Mouse (Mus musculus): ENCODE results near the gene Dcps. TPM values are rescaled to one million over a fixed set of nuclear protein-coding genes. Genes with fewer than 3 reads are reported as not detected.

The Dcps gene
- polyA plus RNA-seq, 1 experiment from 2014 or later, result 74.4 TPM

DNA sequence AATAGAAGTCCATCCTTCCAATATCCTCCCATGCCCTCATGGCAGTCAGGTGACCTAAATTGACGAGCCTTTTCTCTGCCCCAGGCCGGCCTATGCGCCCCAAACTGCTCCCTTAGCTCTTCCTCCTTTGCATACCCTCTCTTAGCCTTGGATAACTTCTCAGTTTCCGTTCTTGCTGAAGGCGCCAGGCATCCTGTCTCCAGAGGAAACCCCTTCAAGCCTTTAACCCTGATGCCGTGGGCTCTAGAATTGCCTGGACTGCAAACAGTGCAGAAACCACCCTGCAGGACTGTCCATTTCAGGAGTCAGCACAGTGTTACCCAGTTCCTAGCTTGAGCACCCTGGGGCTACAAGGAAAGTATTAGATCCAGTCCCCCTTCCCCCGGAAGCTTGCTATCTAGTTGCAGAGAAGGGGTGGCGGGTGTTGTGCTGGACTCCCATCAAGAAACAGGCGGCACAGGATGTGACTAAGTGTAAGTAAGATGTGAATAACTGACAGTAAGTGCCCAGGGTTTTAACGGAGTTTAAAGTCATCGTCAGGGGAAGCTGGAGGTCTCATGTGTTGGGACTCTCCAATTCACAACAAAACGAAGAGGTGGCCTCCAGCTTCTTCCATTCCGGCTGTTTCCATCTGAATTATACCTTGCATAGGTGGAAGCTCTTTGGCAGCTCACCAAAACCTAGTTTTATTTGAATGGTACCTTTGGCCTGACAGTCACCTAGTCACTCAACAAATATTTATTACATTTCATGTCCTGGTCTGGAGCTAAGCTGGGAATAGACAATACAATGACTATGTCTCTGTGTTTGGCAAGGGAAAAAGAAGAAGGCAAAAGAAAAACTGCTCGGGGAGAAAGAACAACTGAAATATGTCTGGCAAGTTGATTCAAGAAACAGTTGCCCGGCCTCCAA is 58.2 kb downstream of the Dcps start:
- 30% methylated on average over 15 of the region's 15 CpGs for WGBS
- no peaks in the 10 kb centered on the region for H3K9me3 ChIP-seq (ENCODE audit: control insufficient read depth, low read length)
- H3K4me1 ChIP-seq (ENCODE audit: control insufficient read depth, insufficient read depth, low read depth, low read length), result peaks cover 14% of the 10 kb centered on the region
- H3K4me3 ChIP-seq (ENCODE audit: low read length), result peak overlapping the region; percentile 82
- ATAC-seq, result peak; percentile 15
- H3K27me3 ChIP-seq (replicated peaks; ENCODE audit: control insufficient read depth, insufficient read depth, low read length), result no peaks in the 10 kb centered on the region
- peak overlapping the region; percentile 83 for H3K27ac ChIP-seq (ENCODE audit: low read depth, low read length)
- H3K4me2 ChIP-seq (ENCODE audit: low read length), result peak overlapping the region; percentile 89
- H3K36me3 ChIP-seq (ENCODE audit: control insufficient read depth, insufficient read depth, low read length), result no peaks in the 10 kb centered on the region
- H3K9ac ChIP-seq (ENCODE audit: low read depth, low read length), result peak overlapping the region; percentile 91

DNA sequence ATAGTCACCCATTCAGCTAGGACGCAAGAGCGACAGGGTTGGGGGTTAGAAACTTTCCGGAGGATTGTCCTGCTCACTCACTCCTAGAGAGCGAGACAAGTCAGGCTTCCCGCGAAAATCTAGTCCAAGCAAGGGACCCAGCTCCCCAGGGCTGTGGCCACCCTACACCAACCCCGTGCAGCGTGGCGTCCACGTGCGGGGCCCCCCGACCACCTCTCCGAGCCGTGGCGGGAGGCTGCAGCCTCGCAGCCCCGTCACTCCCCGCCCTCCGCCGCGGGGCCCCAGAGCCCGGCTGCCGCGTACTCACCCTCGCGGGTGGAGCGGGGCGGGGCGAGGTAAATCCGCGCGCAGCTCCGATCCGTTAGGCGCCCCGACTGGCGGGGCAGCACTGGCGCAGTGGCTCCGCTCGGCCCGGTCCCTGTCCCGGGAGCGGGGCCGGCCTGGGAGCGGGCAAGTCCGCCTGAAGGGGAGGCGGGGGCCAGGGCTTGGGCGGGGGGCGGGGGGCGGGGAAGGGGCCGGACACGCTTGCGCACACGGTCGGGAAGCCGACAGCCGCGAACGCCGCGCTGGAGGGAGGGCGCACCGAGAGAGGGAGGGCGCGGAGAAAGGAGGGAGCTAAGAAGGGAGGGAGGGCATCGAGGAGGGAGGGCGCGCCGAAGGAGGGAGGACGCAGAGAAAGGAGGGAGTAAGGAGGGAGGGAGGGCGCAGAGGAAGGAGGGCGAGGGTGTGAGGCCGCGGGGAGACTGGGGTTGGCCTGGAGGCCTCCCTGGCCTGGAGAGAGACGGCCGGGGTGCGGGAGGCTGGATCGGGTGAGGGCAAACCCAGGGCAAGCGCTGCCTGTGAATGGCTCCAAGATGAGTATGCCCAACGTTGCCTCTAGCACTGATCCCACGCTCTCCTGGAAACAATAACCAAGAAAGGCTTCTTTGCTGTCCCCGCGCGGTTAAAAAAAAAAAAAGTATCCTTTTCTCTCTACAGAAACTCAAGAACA is 59.2 kb downstream of the Dcps start:
- peak overlapping the region; percentile 83 for H3K27ac ChIP-seq (ENCODE audit: low read depth, low read length)
- peak overlapping the region; percentile 82 for H3K4me3 ChIP-seq (ENCODE audit: low read length)
- ATAC-seq, result peak; percentile 94
- H3K9ac ChIP-seq (ENCODE audit: low read depth, low read length), result peak overlapping the region; percentile 91
- H3K4me2 ChIP-seq (ENCODE audit: low read length), result peak overlapping the region; percentile 89
- no peaks in the 10 kb centered on the region for H3K36me3 ChIP-seq (ENCODE audit: control insufficient read depth, insufficient read depth, low read length)
- WGBS, result under 1% methylated on average over 82 of the region's 84 CpGs
- no peaks in the 10 kb centered on the region for H3K27me3 ChIP-seq (replicated peaks; ENCODE audit: control insufficient read depth, insufficient read depth, low read length)
- peaks cover 20% of the 10 kb centered on the region for H3K4me1 ChIP-seq (ENCODE audit: control insufficient read depth, insufficient read depth, low read depth, low read length)
- H3K9me3 ChIP-seq (ENCODE audit: control insufficient read depth, low read length), result no peaks in the 10 kb centered on the region

DNA sequence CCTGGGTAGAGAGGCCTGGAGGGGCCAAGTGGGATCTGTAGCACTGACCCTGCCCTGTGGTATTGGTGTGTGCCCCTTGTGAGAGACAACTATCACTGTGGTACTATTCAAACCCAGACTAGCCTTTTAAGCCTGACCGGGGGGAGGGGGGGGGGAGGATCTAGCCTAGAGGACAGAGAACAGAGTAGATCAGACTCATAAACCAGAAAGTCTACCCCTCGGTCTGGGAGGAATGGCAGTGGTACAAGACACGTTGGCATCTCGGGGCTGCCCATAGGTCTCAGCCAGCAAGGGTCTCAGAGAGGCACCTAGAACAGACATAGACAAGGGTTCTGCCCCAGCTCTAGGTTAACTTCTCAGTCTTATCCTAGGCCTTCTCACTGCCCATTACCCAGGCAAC is 60.1 kb downstream of the Dcps start:
- Histone ChIP-seq H3K9ac (ENCODE audit: low read depth, low read length) (peak overlapping the region; percentile 91; the same call in 1 of the 2 replicates), H3K4me3 (ENCODE audit: low read length) (peak overlapping the region; percentile 82), H3K27me3 (replicated peaks; ENCODE audit: control insufficient read depth, insufficient read depth, low read length) (no peaks in the 10 kb centered on the region), H3K4me1 (ENCODE audit: control insufficient read depth, insufficient read depth, low read depth, low read length) (peaks cover 20% of the 10 kb centered on the region), H3K4me2 (ENCODE audit: low read length) (peak overlapping the region; percentile 89), H3K36me3 (ENCODE audit: control insufficient read depth, insufficient read depth, low read length) (no peaks in the 10 kb centered on the region), H3K27ac (ENCODE audit: low read depth, low read length) (no peak overlapping the region), H3K9me3 (ENCODE audit: control insufficient read depth, low read length) (no peaks in the 10 kb centered on the region)
- WGBS, result 52% methylated on average over 4 of the region's 4 CpGs
- ATAC-seq, result peak; percentile 8

DNA sequence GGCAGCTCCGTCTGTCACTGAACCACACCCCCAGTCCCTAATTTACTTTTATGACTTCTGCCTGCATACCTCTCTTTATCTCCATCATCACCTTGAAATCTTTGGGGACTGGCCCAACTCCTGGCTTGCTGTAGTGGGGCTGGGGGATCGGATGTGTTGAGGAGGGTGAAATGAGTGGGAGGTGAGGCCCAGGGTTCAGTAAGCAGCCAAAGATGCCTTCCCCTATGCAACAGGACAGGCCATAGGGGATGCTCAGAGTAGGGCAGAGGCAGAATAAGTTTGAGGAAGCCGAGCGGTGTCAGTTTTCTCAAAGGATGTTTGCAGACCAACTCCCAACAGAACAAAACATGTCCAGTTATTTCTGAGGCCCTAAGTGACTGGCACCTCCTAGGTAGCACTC is 60.6 kb downstream of the Dcps start:
- H3K36me3 ChIP-seq (ENCODE audit: control insufficient read depth, insufficient read depth, low read length), result no peaks in the 10 kb centered on the region
- H3K4me2 ChIP-seq (ENCODE audit: low read length), result peak overlapping the region; percentile 89
- peaks cover 20% of the 10 kb centered on the region for H3K4me1 ChIP-seq (ENCODE audit: control insufficient read depth, insufficient read depth, low read depth, low read length)
- H3K27ac ChIP-seq (ENCODE audit: low read depth, low read length), result no peak overlapping the region
- no peak for ATAC-seq
- no peak overlapping the region for H3K9ac ChIP-seq (ENCODE audit: low read depth, low read length)
- WGBS, result 71% methylated on average over 3 of the region's 4 CpGs
- H3K27me3 ChIP-seq (replicated peaks; ENCODE audit: control insufficient read depth, insufficient read depth, low read length), result no peaks in the 10 kb centered on the region
- no peaks in the 10 kb centered on the region for H3K9me3 ChIP-seq (ENCODE audit: control insufficient read depth, low read length)
- H3K4me3 ChIP-seq (ENCODE audit: low read length), result no peak overlapping the region

DNA sequence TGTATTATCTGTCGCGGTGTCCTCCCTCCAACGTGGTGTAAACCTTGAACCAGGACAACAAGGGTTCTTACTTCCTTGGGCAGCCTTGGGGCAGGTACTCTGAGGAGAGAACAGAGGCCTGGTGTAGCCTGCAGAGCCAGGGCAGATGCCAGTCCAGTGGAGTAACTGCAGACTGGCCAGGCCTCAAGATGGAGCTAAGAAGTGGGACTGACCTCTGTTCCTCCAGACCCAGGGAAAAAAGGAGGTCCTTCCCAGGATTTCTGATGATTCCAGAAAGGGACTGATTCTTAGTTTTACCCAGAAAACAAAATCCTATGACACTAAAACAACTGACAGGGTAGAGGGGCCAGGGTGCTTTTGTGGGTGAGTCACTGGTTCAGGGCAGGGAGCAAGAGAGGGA is 61.6 kb downstream of the Dcps start:
- H3K27ac ChIP-seq (ENCODE audit: low read depth, low read length), result no peak overlapping the region
- no peaks in the 10 kb centered on the region for H3K9me3 ChIP-seq (ENCODE audit: control insufficient read depth, low read length)
- no peak for ATAC-seq
- H3K4me1 ChIP-seq (ENCODE audit: control insufficient read depth, insufficient read depth, low read depth, low read length), result peaks cover 20% of the 10 kb centered on the region
- H3K9ac ChIP-seq (ENCODE audit: low read depth, low read length), result no peak overlapping the region
- H3K36me3 ChIP-seq (ENCODE audit: control insufficient read depth, insufficient read depth, low read length), result no peaks in the 10 kb centered on the region
- no peak overlapping the region for H3K4me3 ChIP-seq (ENCODE audit: low read length)
- WGBS, result 91% methylated on average over 3 of the region's 3 CpGs
- no peaks in the 10 kb centered on the region for H3K27me3 ChIP-seq (replicated peaks; ENCODE audit: control insufficient read depth, insufficient read depth, low read length)
- H3K4me2 ChIP-seq (ENCODE audit: low read length), result no peak overlapping the region

DNA sequence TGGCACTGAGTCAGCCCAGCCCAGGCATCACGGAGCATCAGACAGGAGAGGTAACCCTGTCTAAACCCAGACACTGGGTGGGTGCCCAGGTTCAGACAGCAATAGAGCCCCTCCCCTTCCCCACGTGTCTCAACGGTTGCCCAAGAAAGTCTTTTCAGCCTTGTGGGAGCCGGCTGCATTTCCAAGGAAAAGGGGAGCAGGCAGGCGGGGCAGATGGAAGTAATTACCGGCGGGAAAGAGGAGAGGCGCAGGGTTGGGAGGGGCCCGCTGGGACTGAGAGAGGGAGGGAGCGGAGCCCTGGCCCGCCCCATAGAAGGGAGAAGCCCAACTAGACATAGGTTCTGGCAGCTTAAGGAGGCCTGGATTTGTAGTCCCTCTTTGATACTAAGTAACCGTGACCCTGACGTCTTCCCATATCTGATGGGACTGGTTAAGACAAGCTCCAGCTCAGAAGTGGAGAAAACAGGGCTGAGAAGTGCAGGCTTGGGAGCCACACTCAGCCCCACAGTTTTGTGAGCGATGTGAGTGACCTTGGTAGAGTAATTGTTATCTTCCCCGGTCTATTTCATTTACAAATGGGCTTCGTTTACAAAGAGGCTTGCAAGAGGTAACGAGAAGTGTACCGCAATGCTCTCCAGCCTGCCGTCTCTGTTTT is 63.8 kb downstream of the Dcps start:
- no peak for ATAC-seq
- Histone ChIP-seq H3K27ac (ENCODE audit: low read depth, low read length) (no peak overlapping the region), H3K4me2 (ENCODE audit: low read length) (peak overlapping the region; percentile 33), H3K9ac (ENCODE audit: low read depth, low read length) (0 out of 2 replicates have a peak overlapping the region, but pooled peaks have one; percentile 19), H3K36me3 (ENCODE audit: control insufficient read depth, insufficient read depth, low read length) (no peaks in the 10 kb centered on the region), H3K4me1 (ENCODE audit: control insufficient read depth, insufficient read depth, low read depth, low read length) (peaks cover 10% of the 10 kb centered on the region), H3K9me3 (ENCODE audit: control insufficient read depth, low read length) (no peaks in the 10 kb centered on the region), H3K4me3 (ENCODE audit: low read length) (no peak overlapping the region), H3K27me3 (replicated peaks; ENCODE audit: control insufficient read depth, insufficient read depth, low read length) (no peaks in the 10 kb centered on the region)
- WGBS, result 24% methylated on average over 19 of the region's 19 CpGs

DNA sequence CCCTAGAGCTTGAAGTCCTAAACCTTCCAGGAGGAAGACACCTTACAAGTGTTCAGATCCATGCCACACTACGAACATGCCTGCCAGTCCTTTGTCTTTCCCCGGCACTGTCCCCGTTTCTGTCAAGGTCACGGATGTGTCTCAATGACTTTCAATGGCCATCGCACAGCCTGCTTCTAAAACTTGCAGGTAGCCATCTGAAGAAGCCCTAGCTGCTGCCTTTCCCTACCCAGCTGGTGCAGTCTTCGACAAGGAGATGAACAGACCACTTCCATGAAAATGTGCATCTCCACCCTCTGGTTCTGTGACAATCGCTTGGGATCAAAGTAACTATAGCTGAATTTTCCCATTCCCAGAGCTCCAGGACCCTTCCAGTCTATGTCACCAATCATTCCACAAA is 64.4 kb downstream of the Dcps start:
- Histone ChIP-seq H3K27ac (ENCODE audit: low read depth, low read length) (no peak overlapping the region), H3K27me3 (replicated peaks; ENCODE audit: control insufficient read depth, insufficient read depth, low read length) (no peaks in the 10 kb centered on the region), H3K4me3 (ENCODE audit: low read length) (no peak overlapping the region), H3K4me1 (ENCODE audit: control insufficient read depth, insufficient read depth, low read depth, low read length) (peaks cover 10% of the 10 kb centered on the region), H3K36me3 (ENCODE audit: control insufficient read depth, insufficient read depth, low read length) (no peaks in the 10 kb centered on the region), H3K9me3 (ENCODE audit: control insufficient read depth, low read length) (no peaks in the 10 kb centered on the region), H3K4me2 (ENCODE audit: low read length) (no peak overlapping the region; the same call in 1 of the 2 replicates), H3K9ac (ENCODE audit: low read depth, low read length) (no peak overlapping the region)
- WGBS, result 78% methylated on average over 7 of the region's 7 CpGs
- no peak for ATAC-seq

DNA sequence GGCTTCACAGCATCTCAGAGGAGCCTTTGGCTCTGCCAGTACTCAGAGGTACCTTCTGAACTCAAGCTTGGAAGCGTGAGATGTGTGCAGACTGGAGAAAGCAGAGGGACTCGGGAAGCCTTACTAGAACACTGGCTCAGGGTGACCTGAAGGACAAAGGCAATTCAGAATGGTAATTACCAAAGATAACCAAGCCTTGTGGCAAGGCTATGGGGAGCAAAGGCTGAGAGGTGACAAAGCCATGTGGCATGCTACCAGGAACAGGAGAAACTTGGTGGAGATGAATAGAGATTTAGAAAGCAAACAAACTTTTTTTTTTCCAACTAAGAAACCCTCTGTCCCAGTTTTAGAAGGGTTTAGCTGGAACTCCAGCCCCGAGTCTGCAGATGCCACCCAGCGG is 65.3 kb downstream of the Dcps start:
- 89% methylated on average over 4 of the region's 4 CpGs for WGBS
- no peak overlapping the region for H3K4me3 ChIP-seq (ENCODE audit: low read length)
- no peaks in the 10 kb centered on the region for H3K9me3 ChIP-seq (ENCODE audit: control insufficient read depth, low read length)
- no peaks in the 10 kb centered on the region for H3K27me3 ChIP-seq (replicated peaks; ENCODE audit: control insufficient read depth, insufficient read depth, low read length)
- no peaks in the 10 kb centered on the region for H3K36me3 ChIP-seq (ENCODE audit: control insufficient read depth, insufficient read depth, low read length)
- no peak overlapping the region for H3K27ac ChIP-seq (ENCODE audit: low read depth, low read length)
- ATAC-seq, result no peak
- no peak overlapping the region for H3K4me2 ChIP-seq (ENCODE audit: low read length)
- no peak overlapping the region for H3K9ac ChIP-seq (ENCODE audit: low read depth, low read length)
- peaks cover 6% of the 10 kb centered on the region for H3K4me1 ChIP-seq (ENCODE audit: control insufficient read depth, insufficient read depth, low read depth, low read length)

Measured in hindbrain, embryonic 16.5 days (tissue).